Mouse (Mus musculus): ENCODE results near the gene Ptprm. TPM values are rescaled to one million over a fixed set of nuclear protein-coding genes. Genes with fewer than 3 reads are reported as not detected.

Gene Ptprm
- total RNA-seq, 2 experiments from 2014 or later = 27.3 to 27.4 TPM

- DNase-seq (ENCODE audit: low spot score in 2 of 2) = no peak
Measured at GRCm38 (mm10) chr17:67150441-67150840, 203.8 kb downstream of the Ptprm start.

GRCm38 (mm10) chr17:67142183-67142756 is 212.0 kb downstream of the Ptprm start:
- DNase-seq (ENCODE audit: low spot score in 2 of 2) = no peak

GRCm38 (mm10) chr17:67140502-67140901 is 213.8 kb downstream of the Ptprm start:
- DNase-seq (ENCODE audit: low spot score in 2 of 2) = no peak

- DNase-seq (ENCODE audit: low spot score in 2 of 2) = no peak
Measured at GRCm38 (mm10) chr17:67138981-67139380, 215.3 kb downstream of the Ptprm start.

GRCm38 (mm10) chr17:67136876-67137275 is 217.4 kb downstream of the Ptprm start:
- no peak for DNase-seq (ENCODE audit: low spot score in 2 of 2)

GRCm38 (mm10) chr17:67136421-67136820 is 217.8 kb downstream of the Ptprm start:
- DNase-seq (ENCODE audit: low spot score in 2 of 2) = no peak

- DNase-seq (ENCODE audit: low spot score in 2 of 2) = no peak
Measured at GRCm38 (mm10) chr17:67134235-67134634, 220.0 kb downstream of the Ptprm start.

GRCm38 (mm10) chr17:67133440-67134103 is 220.7 kb downstream of the Ptprm start:
- DNase-seq (ENCODE audit: low spot score in 2 of 2) = peak in 1 of 2 experiments; percentile 31

- DNase-seq (ENCODE audit: low spot score in 2 of 2) = no peak
Measured at GRCm38 (mm10) chr17:67133026-67133425, 221.2 kb downstream of the Ptprm start.

GRCm38 (mm10) chr17:67127530-67127929 is 226.7 kb downstream of the Ptprm start:
- no peak for DNase-seq (ENCODE audit: low spot score in 2 of 2)

- DNase-seq (ENCODE audit: low spot score in 2 of 2) = no peak
Measured at GRCm38 (mm10) chr17:67125596-67125995, 228.7 kb downstream of the Ptprm start.

GRCm38 (mm10) chr17:67124294-67124693 is 230.0 kb downstream of the Ptprm start:
- no peak for DNase-seq (ENCODE audit: low spot score in 2 of 2)

- DNase-seq (ENCODE audit: low spot score in 2 of 2) = no peak
Measured at GRCm38 (mm10) chr17:67123722-67124121, 230.5 kb downstream of the Ptprm start.

- no peak for DNase-seq (ENCODE audit: low spot score in 2 of 2)
Measured at GRCm38 (mm10) chr17:67120863-67121262, 233.4 kb downstream of the Ptprm start.

GRCm38 (mm10) chr17:67118676-67119340 is 235.4 kb downstream of the Ptprm start:
- no peak for DNase-seq (ENCODE audit: low spot score in 2 of 2)

GRCm38 (mm10) chr17:67114842-67115241 is 239.4 kb downstream of the Ptprm start:
- no peak for DNase-seq (ENCODE audit: low spot score in 2 of 2)

- DNase-seq (ENCODE audit: low spot score in 2 of 2) = no peak
Measured at GRCm38 (mm10) chr17:67112679-67113078, 241.6 kb downstream of the Ptprm start.

- no peak for DNase-seq (ENCODE audit: low spot score in 2 of 2)
Measured at GRCm38 (mm10) chr17:67106176-67106575, 248.1 kb downstream of the Ptprm start.

- no peak for DNase-seq (ENCODE audit: low spot score in 2 of 2)
Measured at GRCm38 (mm10) chr17:67102051-67102450, 252.2 kb downstream of the Ptprm start.

- DNase-seq (ENCODE audit: low spot score in 2 of 2) = no peak
Measured at GRCm38 (mm10) chr17:67090997-67091396, 263.3 kb downstream of the Ptprm start.

- no peak for DNase-seq (ENCODE audit: low spot score in 2 of 2)
Measured at GRCm38 (mm10) chr17:67090153-67090552, 264.1 kb downstream of the Ptprm start.

- DNase-seq (ENCODE audit: low spot score in 2 of 2) = no peak
Measured at GRCm38 (mm10) chr17:67089611-67090010, 264.6 kb downstream of the Ptprm start.

Measured in adrenal gland, adult 18-20 months (tissue).